Mouse (Mus musculus) liver, embryonic 16.5 days (tissue): ENCODE measurements around the gene Klrc2. TPM values are rescaled to one million over a fixed set of nuclear protein-coding genes. Genes with fewer than 3 reads are reported as not detected.
"Not testable (repeated sequence)": the region's sequence is repeated elsewhere in the genome, so short reads cannot be mapped to it uniquely, and the experiment has no call there.

Experiments used
- ATAC-seq: fragments of 200-750 bp; cut with Nextera tagmentation; 2 replicates; pipeline ENCODE4 v1.8.0; 2017; ENCODE audit warnings: low read depth, mild to moderate bottlenecking, moderate number of reproducible peaks, moderate library complexity
- H3K27ac ChIP-seq: fragments of 300-500 bp; sonication (generic); 2 replicates; pipeline ENCODE4 v1.5.1; 2014; ENCODE audit warnings: mild to moderate bottlenecking, low read length
- H3K27me3 ChIP-seq: fragments of 300-500 bp; sonication (generic); 2 replicates; pipeline ENCODE4 v1.6.1; 2014; ENCODE audit warnings: low read depth, low read length, mixed read lengths; ENCODE audit not compliant: control insufficient read depth, insufficient read depth
- H3K36me3 ChIP-seq: fragments of 300-500 bp; sonication (generic); 2 replicates; pipeline ENCODE4 v1.6.1; 2014; ENCODE audit warnings: mild to moderate bottlenecking; ENCODE audit not compliant: control insufficient read depth, insufficient read depth
- H3K4me1 ChIP-seq: fragments of 300-500 bp; sonication (generic); 2 replicates; pipeline ENCODE4 v1.6.1; 2014; ENCODE audit warnings: low read depth, low read length, mixed read lengths; ENCODE audit not compliant: control insufficient read depth
- H3K4me2 ChIP-seq: fragments of 300-500 bp; sonication (generic); 2 replicates; pipeline ENCODE4 v1.6.1; 2014; ENCODE audit warnings: low read depth, low read length, mixed read lengths
- H3K4me3 ChIP-seq: fragments of 300-500 bp; sonication (generic); 2 replicates; pipeline ENCODE4 v1.5.1; 2014; ENCODE audit warnings: low read depth, mild to moderate bottlenecking, low read length
- H3K9ac ChIP-seq: fragments of 300-500 bp; sonication (generic); 2 replicates; pipeline ENCODE4 v1.6.1; 2014; ENCODE audit warnings: low read depth, low read length
- H3K9me3 ChIP-seq: fragments of 300-500 bp; sonication (generic); replicated peaks from 2 replicates; pipeline ENCODE4 v1.6.1; 2016; ENCODE audit warnings: low read length; ENCODE audit not compliant: control insufficient read depth
- WGBS: fragments of 180-500 bp; shearing (Covaris S2); extraction: QIAGEN DNeasy Blood & Tissue Kit; methylation state at CpG from one replicate; pipeline ENCODE4 v1.1.7; 2014; ENCODE audit not compliant: insufficient replicate concordance; 5-methylcytosine and 5-hydroxymethylcytosine counted together
- polyA plus RNA-seq: library from polyadenylated mRNA; unstranded; fragments of >200 nt; fragmentation: Nextera tagmentation; extraction: Ambion mirVana; gene quantifications from 2 replicates; pipeline ENCODE4 v1.2.1, GENCODE M21; 2015

The Klrc2 gene
- polyA plus RNA-seq: 0.05 TPM in 1 of 2 replicates, not detected in the other

DNA sequence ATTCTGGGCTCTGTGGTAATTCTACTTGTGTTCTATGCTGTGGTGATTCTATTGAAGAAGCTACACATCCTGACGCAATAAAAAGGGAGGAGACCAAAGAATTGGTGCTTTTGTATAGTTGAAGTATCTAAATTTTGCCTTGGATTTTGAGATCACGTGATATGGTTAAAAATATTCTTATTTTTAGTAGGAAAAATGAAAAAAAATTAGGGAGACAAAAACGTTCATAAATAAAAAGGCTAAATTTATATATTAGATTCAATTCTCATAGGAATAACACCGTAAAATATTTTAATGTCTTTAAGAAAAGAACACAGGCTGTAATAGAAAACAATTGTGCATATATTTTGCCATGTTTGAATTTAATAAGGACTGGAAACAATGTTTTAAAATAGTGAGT is at the start of gene Klrc2:
Gene Klrc2, minus strand, starts transcription at position 101 of the 400 bp plus-strand sequence.
- H3K9me3 ChIP-seq, H3K4me1 ChIP-seq, H3K27me3 ChIP-seq, H3K27ac ChIP-seq, H3K4me2 ChIP-seq, H3K9ac ChIP-seq, H3K36me3 ChIP-seq, H3K4me3 ChIP-seq, ATAC-seq: not testable (repeated sequence)
- 61% methylated on average over 4 of the region's 4 CpGs for WGBS

DNA sequence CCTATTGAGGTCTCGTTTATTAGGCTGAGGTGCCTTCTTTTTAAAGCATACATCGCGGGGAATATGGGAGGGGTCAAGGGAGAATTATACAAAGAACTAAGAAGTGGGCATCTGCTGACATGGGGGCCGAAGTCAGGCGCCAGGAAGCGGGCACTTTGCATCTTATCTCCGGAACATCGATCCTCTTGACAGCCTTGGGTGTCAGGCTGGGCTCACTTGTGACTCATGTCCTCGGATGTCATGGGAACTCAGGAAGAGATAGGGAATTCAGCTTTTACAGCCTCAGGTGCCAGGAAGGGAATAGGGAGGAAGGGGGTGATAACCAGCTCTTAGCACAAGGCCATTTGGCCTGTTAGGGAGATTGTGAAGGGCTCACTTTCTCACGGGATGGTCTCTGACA is 30.9 kb upstream of the Klrc2 start:
- H3K4me2 ChIP-seq, ATAC-seq, H3K4me1 ChIP-seq, H3K9ac ChIP-seq, H3K27ac ChIP-seq, H3K9me3 ChIP-seq, H3K4me3 ChIP-seq, H3K36me3 ChIP-seq, H3K27me3 ChIP-seq: not testable (repeated sequence)
- WGBS: 42% methylated on average over 10 of the region's 10 CpGs

DNA sequence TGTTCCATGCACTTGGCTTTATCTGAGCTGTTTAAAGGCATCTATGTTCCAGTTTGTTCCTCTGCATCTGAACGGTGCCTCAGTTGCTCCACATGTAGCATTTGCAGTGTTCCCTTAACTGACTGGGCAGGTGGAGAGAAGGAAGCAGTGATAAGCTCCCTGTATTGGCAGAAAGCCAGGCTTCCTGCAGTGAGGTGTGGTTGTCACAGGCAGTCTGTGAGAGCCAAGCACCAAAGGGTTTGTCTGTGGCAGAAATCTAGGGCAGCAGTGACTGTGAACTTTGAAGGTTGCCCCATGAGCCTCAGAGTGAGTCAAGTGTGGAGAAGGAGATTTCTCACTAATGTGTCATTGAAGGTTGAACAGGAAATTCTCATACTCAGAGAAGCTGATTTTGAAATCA is 19.9 kb upstream of the Klrc2 start:
- 36% methylated on average over 1 of the region's 1 CpGs for WGBS
- 0 out of 2 replicates have a peak, but pooled peaks have one; percentile 27 for ATAC-seq
- H3K9me3 ChIP-seq: no peaks in the 10 kb centered on the region

DNA sequence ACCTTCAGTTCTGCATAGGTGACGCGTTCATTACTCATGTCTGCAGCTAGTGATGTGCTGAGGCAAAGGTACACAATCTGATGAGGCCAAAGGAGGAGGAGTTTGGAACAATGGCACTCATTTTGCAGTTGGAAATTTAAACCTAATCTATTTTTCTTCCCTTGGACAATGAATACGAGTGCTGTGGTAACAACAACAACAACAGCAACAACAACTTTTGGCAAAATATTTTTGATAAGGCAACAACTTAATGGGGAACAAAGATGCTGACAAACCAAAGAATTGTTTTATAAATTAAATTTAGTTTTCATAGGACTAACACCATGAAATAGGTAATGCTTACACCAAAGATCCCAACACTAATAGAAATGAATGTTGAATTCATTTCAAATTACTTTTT is 18.4 kb upstream of the Klrc2 start, which contains the start of gene Klrc1:
Gene Klrc1, minus strand, starts transcription at position 101 of the 400 bp plus-strand sequence.
- H3K27ac ChIP-seq: no peak within 1 kb of the TSS
- no peak for ATAC-seq
- H3K36me3 ChIP-seq: no peaks in the 10 kb centered on the region
- no peaks in the 10 kb centered on the region for H3K4me1 ChIP-seq
- H3K4me3 ChIP-seq: no peak within 1 kb of the TSS
- H3K4me2 ChIP-seq: no peak within 1 kb of the TSS
- 60% methylated on average over 3 of the region's 3 CpGs for WGBS
- no peak within 1 kb of the TSS for H3K9ac ChIP-seq
- no peaks in the 10 kb centered on the region for H3K9me3 ChIP-seq
- H3K27me3 ChIP-seq: no peaks in the 10 kb centered on the region

More for the DNA sequence above, 19.9 kb upstream of the Klrc2 start:
- Histone ChIP-seq H3K27ac (no peak overlapping the region), H3K9ac (no peak overlapping the region), H3K4me1 (no peaks in the 10 kb centered on the region), H3K36me3 (no peaks in the 10 kb centered on the region), H3K4me3 (no peak overlapping the region), H3K27me3 (no peaks in the 10 kb centered on the region), H3K4me2 (no peak overlapping the region)

DNA sequence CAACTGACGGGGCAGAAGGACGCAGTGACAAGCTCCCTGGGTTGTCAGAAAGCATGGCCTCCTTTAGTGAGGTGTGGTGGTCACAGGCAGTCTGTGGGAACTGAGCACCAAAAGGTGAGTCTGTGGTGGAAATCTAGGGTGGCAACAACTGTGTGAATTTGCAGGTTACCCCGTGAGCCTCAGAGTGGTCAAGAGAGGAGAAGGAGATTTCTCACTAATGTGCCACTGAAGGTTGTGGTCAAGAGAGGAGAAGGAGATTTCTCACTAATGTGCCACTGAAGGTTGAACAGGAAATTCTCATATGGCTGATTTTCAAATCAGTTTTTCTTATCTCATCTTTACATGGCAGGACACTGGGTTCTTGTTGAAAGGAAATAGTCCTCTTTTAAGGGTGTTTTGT is 812 bp upstream of the Klrc2 start:
- not testable (repeated sequence) for H3K27ac ChIP-seq, H3K27me3 ChIP-seq, H3K4me2 ChIP-seq, H3K9me3 ChIP-seq, H3K9ac ChIP-seq, ATAC-seq, H3K36me3 ChIP-seq, H3K4me3 ChIP-seq, H3K4me1 ChIP-seq
- WGBS: no CpG with 5 or more reads among the region's 3 CpGs

DNA sequence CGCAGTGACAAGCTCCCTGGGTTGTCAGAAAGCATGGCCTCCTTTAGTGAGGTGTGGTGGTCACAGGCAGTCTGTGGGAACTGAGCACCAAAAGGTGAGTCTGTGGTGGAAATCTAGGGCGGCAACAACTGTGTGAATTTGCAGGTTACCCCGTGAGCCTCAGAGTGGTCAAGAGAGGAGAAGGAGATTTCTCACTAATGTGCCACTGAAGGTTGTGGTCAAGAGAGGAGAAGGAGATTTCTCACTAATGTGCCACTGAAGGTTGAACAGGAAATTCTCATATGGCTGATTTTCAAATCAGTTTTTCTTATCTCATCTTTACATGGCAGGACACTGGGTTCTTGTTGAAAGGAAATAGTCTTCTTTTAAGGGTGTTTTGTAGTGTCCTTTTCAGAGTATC is 16.4 kb downstream of the Klrc2 start:
- H3K4me1 ChIP-seq, H3K36me3 ChIP-seq, ATAC-seq, H3K27ac ChIP-seq, H3K4me2 ChIP-seq, H3K9ac ChIP-seq, H3K27me3 ChIP-seq, H3K4me3 ChIP-seq, H3K9me3 ChIP-seq: not testable (repeated sequence)
- 70% methylated on average over 2 of the region's 3 CpGs for WGBS

DNA sequence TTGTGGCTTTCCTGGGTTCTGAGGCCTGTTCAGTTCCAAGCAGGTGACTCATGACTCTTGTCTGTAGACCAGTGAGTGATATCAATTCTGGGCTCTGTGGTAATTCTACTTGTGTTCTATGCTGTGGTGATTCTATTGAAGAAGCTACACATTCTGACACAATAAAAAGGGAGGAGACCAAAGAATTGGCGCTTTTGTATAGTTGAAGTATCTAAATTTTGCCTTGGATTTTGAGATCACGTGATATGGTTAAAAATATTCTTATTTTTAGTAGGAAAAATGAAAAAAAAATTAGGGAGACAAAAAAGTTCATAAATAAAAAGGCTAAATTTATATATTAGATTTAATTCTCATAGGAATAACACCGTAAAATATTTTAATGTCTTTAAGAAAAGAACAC is 17.3 kb downstream of the Klrc2 start, which contains the start of gene Klrc3:
Gene Klrc3, minus strand, starts transcription at position 101 of the 400 bp plus-strand sequence.
- H3K9ac ChIP-seq, H3K4me2 ChIP-seq, H3K27ac ChIP-seq, H3K27me3 ChIP-seq, H3K4me3 ChIP-seq, ATAC-seq, H3K36me3 ChIP-seq, H3K9me3 ChIP-seq, H3K4me1 ChIP-seq: not testable (repeated sequence)
- WGBS: 62% methylated on average over 3 of the region's 3 CpGs

DNA sequence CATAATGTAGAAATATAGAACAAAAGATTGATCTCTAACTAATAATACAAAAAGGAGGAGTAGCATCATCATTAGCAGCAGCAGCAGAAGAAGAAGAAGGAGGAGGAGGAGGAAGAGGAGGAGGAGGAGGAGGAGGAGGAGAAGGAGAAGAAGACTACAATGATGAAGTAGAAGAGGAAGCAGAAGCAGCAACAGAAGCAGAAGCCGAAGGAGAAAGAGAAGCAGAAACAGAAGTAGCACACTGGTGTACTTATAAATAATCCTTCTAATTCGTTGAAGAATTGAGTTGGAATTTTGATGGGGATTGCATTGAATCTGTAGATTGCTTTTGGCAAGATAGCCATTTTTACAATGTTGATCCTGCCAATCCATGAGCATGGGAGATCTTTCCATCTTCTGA is 29.4 kb downstream of the Klrc2 start:
- not testable (repeated sequence) for H3K9ac ChIP-seq, H3K9me3 ChIP-seq, H3K27me3 ChIP-seq, ATAC-seq, H3K4me1 ChIP-seq, H3K27ac ChIP-seq, H3K4me3 ChIP-seq, H3K36me3 ChIP-seq, H3K4me2 ChIP-seq
- WGBS: 42% methylated on average over 2 of the region's 2 CpGs

DNA sequence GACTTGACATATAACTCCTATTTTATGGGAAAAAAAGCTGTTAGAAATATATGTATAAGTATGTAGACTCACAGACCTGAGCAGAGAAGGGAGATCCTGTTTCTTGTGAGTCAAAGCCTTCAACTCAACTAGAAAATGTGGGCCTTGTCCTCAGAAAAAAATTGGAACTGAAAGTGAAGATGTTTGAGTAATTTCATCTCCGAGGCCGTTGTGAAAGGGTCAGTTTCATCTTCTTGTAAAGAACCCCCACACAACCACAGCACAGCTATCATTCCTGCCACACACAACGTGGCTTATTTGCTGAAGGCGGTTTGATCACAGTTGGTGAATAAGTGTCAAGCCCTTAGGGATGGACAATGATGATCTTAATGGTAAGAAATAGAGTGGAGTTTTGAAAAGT is 36.8 kb downstream of the Klrc2 start, which contains the start of gene Klrk1:
Gene Klrk1, minus strand, starts transcription at position 130 of the 400 bp plus-strand sequence.
- ATAC-seq: no peak
- H3K27ac ChIP-seq: no peak within 1 kb of the TSS
- H3K9ac ChIP-seq: no peak within 1 kb of the TSS
- 48% methylated on average over 4 of the region's 4 CpGs for WGBS
- no peaks in the 10 kb centered on the region for H3K36me3 ChIP-seq
- no peaks in the 10 kb centered on the region for H3K27me3 ChIP-seq
- no peaks in the 10 kb centered on the region for H3K4me1 ChIP-seq
- H3K4me2 ChIP-seq: no peak within 1 kb of the TSS
- H3K4me3 ChIP-seq: no peak within 1 kb of the TSS
- H3K9me3 ChIP-seq: no peaks in the 10 kb centered on the region
